Mouse (Mus musculus): ENCODE results near the gene Casc3. TPM values are rescaled to one million over a fixed set of nuclear protein-coding genes. Genes with fewer than 3 reads are reported as not detected.

Gene Casc3
- polyA plus RNA-seq, 1 experiment: 47.4 TPM

- peak overlapping the region; percentile 94 for H3K27ac ChIP-seq (ENCODE audit: insufficient read depth, low read length)
- TF ChIP-seq POLR2A (IDR thresholded peaks at IDR 0.05; ENCODE audit: extremely low read depth, insufficient read depth, low read length) (no peak), CTCF (IDR thresholded peaks at IDR 0.05; ENCODE audit: extremely low read depth, insufficient read depth, low read length) (no peak)
- H3K4me1 ChIP-seq (ENCODE audit: control insufficient read depth, insufficient read depth, low read length): peaks cover 6% of the 10 kb centered on the region; the same call in 1 of the 2 replicates
- H3K4me3 ChIP-seq (ENCODE audit: insufficient read depth, low read length): peak overlapping the region; percentile 63
Measured at GRCm38 (mm10) chr11:98795714-98796514, 8.8 kb upstream of the Casc3 start.

GRCm38 (mm10) chr11:98796515-98797216 is 8.0 kb upstream of the Casc3 start:
- TF ChIP-seq POLR2A (IDR thresholded peaks at IDR 0.05; ENCODE audit: extremely low read depth, insufficient read depth, low read length) (peak; percentile 66), CTCF (IDR thresholded peaks at IDR 0.05; ENCODE audit: extremely low read depth, insufficient read depth, low read length) (no peak)
- peak overlapping the region; percentile 63 for H3K4me3 ChIP-seq (ENCODE audit: insufficient read depth, low read length)
- peaks cover 6% of the 10 kb centered on the region; the same call in 1 of the 2 replicates for H3K4me1 ChIP-seq (ENCODE audit: control insufficient read depth, insufficient read depth, low read length)
- peak overlapping the region; percentile 94 for H3K27ac ChIP-seq (ENCODE audit: insufficient read depth, low read length)

GRCm38 (mm10) chr11:98797306-98797705 is 7.4 kb upstream of the Casc3 start:
- Histone ChIP-seq H3K27ac (ENCODE audit: insufficient read depth, low read length) (0 out of 2 replicates have a peak overlapping the region, but pooled peaks have one; percentile 44), H3K4me3 (ENCODE audit: insufficient read depth, low read length) (peak overlapping the region; percentile 63), H3K4me1 (ENCODE audit: control insufficient read depth, insufficient read depth, low read length) (peaks cover 6% of the 10 kb centered on the region; the same call in 1 of the 2 replicates)
- no peak for TF ChIP-seq POLR2A (IDR thresholded peaks at IDR 0.05; ENCODE audit: extremely low read depth, insufficient read depth, low read length)
- TF ChIP-seq CTCF (IDR thresholded peaks at IDR 0.05; ENCODE audit: extremely low read depth, insufficient read depth, low read length): no peak

- Histone ChIP-seq H3K4me3 (ENCODE audit: insufficient read depth, low read length) (peak overlapping the region; percentile 63), H3K4me1 (ENCODE audit: control insufficient read depth, insufficient read depth, low read length) (peaks cover 6% of the 10 kb centered on the region; the same call in 1 of the 2 replicates), H3K27ac (ENCODE audit: insufficient read depth, low read length) (no peak overlapping the region)
- TF ChIP-seq CTCF (IDR thresholded peaks at IDR 0.05; ENCODE audit: extremely low read depth, insufficient read depth, low read length): no peak
- TF ChIP-seq POLR2A (IDR thresholded peaks at IDR 0.05; ENCODE audit: extremely low read depth, insufficient read depth, low read length): no peak
Measured at GRCm38 (mm10) chr11:98797909-98798308, 6.8 kb upstream of the Casc3 start.

GRCm38 (mm10) chr11:98808417-98808816 is 3.7 kb downstream of the Casc3 start:
- TF ChIP-seq POLR2A (IDR thresholded peaks at IDR 0.05; ENCODE audit: extremely low read depth, insufficient read depth, low read length) (no peak), CTCF (IDR thresholded peaks at IDR 0.05; ENCODE audit: extremely low read depth, insufficient read depth, low read length) (no peak)
- Histone ChIP-seq H3K4me1 (ENCODE audit: control insufficient read depth, insufficient read depth, low read length) (peaks cover 1% of the 10 kb centered on the region; the same call in 1 of the 2 replicates), H3K27ac (ENCODE audit: insufficient read depth, low read length) (no peak overlapping the region), H3K4me3 (ENCODE audit: insufficient read depth, low read length) (no peak overlapping the region; the same call in 1 of the 2 replicates)

- peak overlapping the region; percentile 95 for H3K27ac ChIP-seq (ENCODE audit: insufficient read depth, low read length)
- TF ChIP-seq CTCF (IDR thresholded peaks at IDR 0.05; ENCODE audit: extremely low read depth, insufficient read depth, low read length) (no peak), POLR2A (IDR thresholded peaks at IDR 0.05; ENCODE audit: extremely low read depth, insufficient read depth, low read length) (peak; percentile 64)
- H3K4me3 ChIP-seq (ENCODE audit: insufficient read depth, low read length): peak overlapping the region; percentile 77
- H3K4me1 ChIP-seq (ENCODE audit: control insufficient read depth, insufficient read depth, low read length): peaks cover 1% of the 10 kb centered on the region; the same call in 1 of the 2 replicates
Measured at GRCm38 (mm10) chr11:98809457-98810290, 5.0 kb downstream of the Casc3 start.

GRCm38 (mm10) chr11:98810686-98811085 is 6.0 kb downstream of the Casc3 start:
- Histone ChIP-seq H3K4me3 (ENCODE audit: insufficient read depth, low read length) (peak overlapping the region; percentile 77), H3K4me1 (ENCODE audit: control insufficient read depth, insufficient read depth, low read length) (peaks cover 1% of the 10 kb centered on the region; the same call in 1 of the 2 replicates), H3K27ac (ENCODE audit: insufficient read depth, low read length) (no peak overlapping the region)
- no peak for TF ChIP-seq POLR2A (IDR thresholded peaks at IDR 0.05; ENCODE audit: extremely low read depth, insufficient read depth, low read length)
- no peak for TF ChIP-seq CTCF (IDR thresholded peaks at IDR 0.05; ENCODE audit: extremely low read depth, insufficient read depth, low read length)

GRCm38 (mm10) chr11:98816706-98817239 is 12.1 kb downstream of the Casc3 start:
- no peaks in the 10 kb centered on the region for H3K4me1 ChIP-seq (ENCODE audit: control insufficient read depth, insufficient read depth, low read length)
- H3K4me3 ChIP-seq (ENCODE audit: insufficient read depth, low read length): no peak overlapping the region
- TF ChIP-seq POLR2A (IDR thresholded peaks at IDR 0.05; ENCODE audit: extremely low read depth, insufficient read depth, low read length): no peak
- no peak for TF ChIP-seq CTCF (IDR thresholded peaks at IDR 0.05; ENCODE audit: extremely low read depth, insufficient read depth, low read length)
- H3K27ac ChIP-seq (ENCODE audit: insufficient read depth, low read length): no peak overlapping the region

Measured in cortical plate, adult 2 months (tissue).